ENCODE assay signal across 9 mouse cellular contexts in the genomic region with DNA sequence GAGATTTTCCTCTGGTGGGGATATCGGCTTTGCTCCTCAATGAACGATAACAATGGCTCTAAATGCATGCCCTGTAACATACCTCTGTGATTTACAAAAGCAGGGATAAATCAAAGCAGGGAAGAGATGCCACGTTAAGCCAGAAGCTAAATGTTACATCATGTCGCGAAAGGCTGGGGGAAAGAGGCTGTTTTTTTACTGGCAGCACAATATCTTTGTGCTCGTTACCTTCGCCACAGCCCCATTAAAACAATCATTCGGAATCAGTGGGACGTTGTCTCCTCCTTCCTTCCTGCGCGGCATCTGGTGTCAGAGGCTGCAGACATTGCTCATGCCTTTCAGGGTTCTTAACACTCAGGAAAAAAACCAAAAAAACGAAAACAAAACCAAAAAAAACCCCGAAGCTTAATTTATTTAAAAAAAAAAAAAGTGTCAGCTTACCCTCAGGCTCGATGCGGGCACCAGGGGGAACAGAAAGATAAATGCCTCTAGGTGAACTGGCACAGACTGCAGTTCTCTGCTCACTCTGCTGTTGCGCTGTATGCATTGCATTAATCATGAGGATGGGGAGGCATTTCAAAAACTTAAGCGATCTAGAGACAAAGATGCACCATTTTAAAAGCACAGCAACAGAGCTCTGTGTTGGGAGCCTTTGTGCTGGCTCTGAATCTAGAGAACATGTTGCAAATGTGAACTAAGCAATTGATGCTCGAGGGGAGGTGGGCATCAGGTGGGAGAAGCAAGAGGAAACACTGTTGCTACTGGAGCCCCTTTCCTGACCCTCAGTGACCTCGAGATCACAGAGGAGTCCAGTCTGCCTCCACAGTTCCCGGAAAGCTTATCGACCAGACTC. TPM values are rescaled to one million over a fixed set of nuclear protein-coding genes. Genes with fewer than 3 reads are reported as not detected.
DNase-seq lines count a peak whose midpoint lies in the region; ATAC-seq and TF ChIP-seq lines count a peak whose summit lies in the region.
"Had no signal": no experiment of that assay in that cellular context is flagged by ENCODE, and none has a peak within 500 bp of the region (broad histone marks: within the 10 kb centered on the region; RNA-seq: fewer than 3 reads in every experiment).

No protein-coding gene starts in this region.

- TF ChIP-seq CTCF in heart, postnatal 0 days (IDR thresholded peaks at IDR 0.05; ENCODE audit: low read depth) = no peak

- ATAC-seq in heart, postnatal 0 days (ENCODE audit: insufficient read depth, low read depth) = no peak
- no peak for ATAC-seq in megakaryocyte-erythroid progenitor cell, adult 5-6 weeks (replicated peaks; ENCODE audit: low FRiP score, low TSS enrichment, poor library complexity, severe bottlenecking)

- no peaks in the 10 kb centered on the region for H3K9me3 ChIP-seq in heart, postnatal 0 days (replicated peaks; ENCODE audit: control insufficient read depth, low read length)
- H3K9me3 ChIP-seq: G1E had no signal

- peak overlapping the region; percentile 41 for H3K4me2 ChIP-seq in heart, postnatal 0 days (ENCODE audit: low read depth, low read length)

- H3K9ac ChIP-seq in heart, postnatal 0 days (replicated peaks; ENCODE audit: low read depth, low read length) = no peak overlapping the region

- intact Hi-C loops in heart, postnatal 14 days (cut with DNase I) = no loop called here
- intact Hi-C loops in left cerebral cortex, postnatal 36 days (cut with DNase I) = no loop called here

- H3K27ac ChIP-seq in heart, postnatal 0 days (ENCODE audit: low read depth) = no peak overlapping the region

- no peak for DNase-seq in heart, postnatal 0 days (ENCODE audit: low spot score)
- DNase-seq in heart, postnatal 14 days = no peak
- peak; percentile 10 for DNase-seq in cerebellum, adult 8-10 months
- DNase-seq in forelimb bud, embryonic 11.5 days (ENCODE audit: low read depth, low spot score) = peak; percentile 4
- peak; percentile 15 to 27 for DNase-seq in left cerebral cortex, postnatal 36 days (ENCODE audit: low spot score in 2 of 2)
- DNase-seq in right cerebral cortex, postnatal 10 days (ENCODE audit: low spot score in 2 of 2) = peak; percentile 55 to 60
- no peak for DNase-seq in spleen, postnatal 14 days (ENCODE audit: low spot score in 2 of 2)

- WGBS in heart, postnatal 0 days = 31% methylated on average over 21 of the region's 21 CpGs

- no peaks in the 10 kb centered on the region for H3K4me1 ChIP-seq in heart, postnatal 0 days (ENCODE audit: control insufficient read depth, insufficient read depth)

- no peaks in the 10 kb centered on the region; the same call in 1 of the 2 replicates for H3K27me3 ChIP-seq in heart, postnatal 0 days (ENCODE audit: control insufficient read depth, insufficient read depth, low read length)

- no peaks in the 10 kb centered on the region for H3K36me3 ChIP-seq in heart, postnatal 0 days (replicated peaks; ENCODE audit: control insufficient read depth, insufficient read depth, low read length)
- H3K36me3 ChIP-seq: G1E had no signal

- H3K4me3 ChIP-seq in heart, postnatal 0 days (ENCODE audit: low read depth, low read length) = peak overlapping the region; percentile 4

- TF ChIP-seq EP300 in heart, postnatal 0 days (IDR thresholded peaks at IDR 0.05; ENCODE audit: low read depth) = no peak

RNA-seq across cellular contexts. Expression of gene Tfb1m, which starts 53.6 kb away (rescaled TPM):
- 3.5 and 13.0 TPM in 2 replicates for total RNA-seq in heart, postnatal 0 days (2014; rRNA removed; ENCODE audit: low replicate concordance)
- 9.4 and 12.8 TPM in 2 replicates for polyA plus RNA-seq in heart, postnatal 0 days (2015; fragmentation: Nextera tagmentation; extraction: Ambion mirVana)
- 1 to 10 TPM; 7.3 to 8.3 TPM for total RNA-seq in heart, postnatal 14 days (2021)
- 1 to 10 TPM; 6.6 to 7.2 TPM for total RNA-seq in left cerebral cortex, postnatal 36 days (2021)
- 25.2 and 27.2 TPM in 2 replicates for total RNA-seq in megakaryocyte-erythroid progenitor cell, adult 5-6 weeks (2014; fragmentation: Nextera tagmentation)
- 18.2 and 20.5 TPM in 2 replicates for total RNA-seq in megakaryocyte-erythroid progenitor cell, adult 5-6 weeks (2017)

Comparison
In these comparisons a context has a peak if more than half of its experiments do, and no peak if none do; other contexts are left out.
1. DNase-seq: peak in cerebellum, adult 8-10 months (single experiment), forelimb bud, embryonic 11.5 days (single experiment), left cerebral cortex, postnatal 36 days (2 of 2) and right cerebral cortex, postnatal 10 days (2 of 2); none in heart, postnatal 0 days (single experiment), heart, postnatal 14 days (0 of 2) and spleen, postnatal 14 days (0 of 2).